Mouse (Mus musculus) gastrocnemius, postnatal 4 days (tissue): ENCODE data around the gene Tmtc4. TPM values are rescaled to one million over a fixed set of nuclear protein-coding genes. Genes with fewer than 3 reads are reported as not detected.

ENCODE experiments used
- DNase-seq, 2 experiments: peaks; one replicate each; pipeline ENCODE4 v3.0.0; 2021 to 2022; ENCODE audit warnings: low spot score in 2 of 2, mixed read lengths in 2 of 2
- long read RNA-seq, 2 experiments: library from polyadenylated mRNA; stranded (forward); transcript quantifications; one replicate each; pipeline ENCODE4 v2.0.0; 2021
- total RNA-seq, 2 experiments: library from RNA; stranded (reverse); gene quantifications; 2 replicates each; pipeline ENCODE4 v1.2.3; 2021

The Tmtc4 gene
- total RNA-seq, result 10 to 100 TPM; 17.1 to 17.8 TPM
- long read RNA-seq, experiment 1, partial matches to known transcripts, result 1 of 14 reads
- long read RNA-seq, experiment 1, other reads (novel, unspliced or antisense), result 8 of 14 reads
- long read RNA-seq, experiment 2, transcript Tmtc4-201 (18 exons, 3,416 nt), result major isoform, 11 of 17 reads
- long read RNA-seq, experiment 2, partial matches to known transcripts, result 0 of 17 reads
- long read RNA-seq, experiment 2, other reads (novel, unspliced or antisense), result 6 of 17 reads

- peak; percentile 88 to 94 for DNase-seq
Measured at GRCm38 (mm10) chr14:122983226-122984215, at the start of gene Tmtc4. TSS of gene Tmtc4 (minus strand) at chr14:122984035.

GRCm38 (mm10) chr14:123032435-123032834 lies 48.6 kb upstream of the Tmtc4 start:
- DNase-seq, result no peak

- DNase-seq, result no peak
Measured at GRCm38 (mm10) chr14:123027876-123028275, 44.0 kb upstream of the Tmtc4 start.

GRCm38 (mm10) chr14:123022981-123023380 lies 39.1 kb upstream of the Tmtc4 start:
- DNase-seq, result no peak

- no peak for DNase-seq
Measured at GRCm38 (mm10) chr14:123016310-123016709, 32.5 kb upstream of the Tmtc4 start.

- no peak for DNase-seq
Measured at GRCm38 (mm10) chr14:123015687-123016086, 31.9 kb upstream of the Tmtc4 start.

GRCm38 (mm10) chr14:123009108-123010018 lies 25.5 kb upstream of the Tmtc4 start:
- DNase-seq, result no peak

GRCm38 (mm10) chr14:123008672-123009071 lies 24.8 kb upstream of the Tmtc4 start:
- DNase-seq, result no peak

GRCm38 (mm10) chr14:123003715-123004114 lies 19.9 kb upstream of the Tmtc4 start:
- DNase-seq, result no peak

- DNase-seq, result no peak
Measured at GRCm38 (mm10) chr14:123001391-123001790, 17.6 kb upstream of the Tmtc4 start.

- no peak for DNase-seq
Measured at GRCm38 (mm10) chr14:122997465-122997864, 13.6 kb upstream of the Tmtc4 start.

GRCm38 (mm10) chr14:122993935-122994334 lies 10.1 kb upstream of the Tmtc4 start:
- DNase-seq, result no peak

DNA sequence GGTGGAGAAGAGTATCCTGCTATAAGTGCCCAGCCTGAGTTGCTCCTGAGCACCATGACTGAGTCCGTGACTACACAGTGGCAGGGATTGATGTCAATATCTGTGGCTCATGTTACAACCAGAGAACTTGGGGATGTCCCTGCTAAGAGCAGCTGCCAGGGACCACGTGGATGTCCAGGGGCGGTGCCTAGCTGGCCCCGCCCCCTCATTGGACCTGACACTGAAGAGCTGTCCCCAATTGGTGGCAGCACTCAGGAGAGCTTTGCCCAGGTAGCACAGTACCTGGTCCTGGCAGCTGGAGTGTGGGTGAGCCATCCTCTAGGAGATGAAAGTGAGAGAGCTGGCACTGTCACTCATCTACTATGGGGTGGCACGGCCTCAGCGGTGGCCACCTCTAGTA lies 9.1 kb upstream of the Tmtc4 start:
- DNase-seq, result no peak

DNA sequence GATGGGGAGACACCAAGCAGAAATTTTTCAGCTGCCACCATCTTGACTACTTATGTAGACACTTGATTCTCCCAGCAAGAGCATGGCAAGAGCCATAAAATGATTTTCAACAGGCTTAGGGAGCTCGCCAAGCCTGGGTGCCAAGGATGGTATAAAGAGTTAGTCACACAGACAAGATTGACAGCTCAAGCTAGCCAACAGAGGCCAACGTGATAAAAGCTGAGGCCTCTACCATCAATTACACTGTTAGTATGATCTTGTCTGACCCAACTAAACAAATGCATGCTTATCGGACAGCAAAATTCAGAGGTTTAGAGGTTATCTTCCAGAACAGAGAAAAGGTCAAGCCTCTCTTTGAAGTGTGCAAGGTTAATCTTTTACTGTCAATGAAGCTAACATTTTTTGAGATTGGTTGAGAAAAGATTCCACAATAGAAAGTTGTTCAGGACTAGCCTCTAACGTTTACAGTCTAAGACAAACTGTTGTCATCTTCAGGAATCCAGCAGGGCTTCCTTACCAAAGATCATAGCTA lies 6.8 kb upstream of the Tmtc4 start:
- no peak for DNase-seq

DNA sequence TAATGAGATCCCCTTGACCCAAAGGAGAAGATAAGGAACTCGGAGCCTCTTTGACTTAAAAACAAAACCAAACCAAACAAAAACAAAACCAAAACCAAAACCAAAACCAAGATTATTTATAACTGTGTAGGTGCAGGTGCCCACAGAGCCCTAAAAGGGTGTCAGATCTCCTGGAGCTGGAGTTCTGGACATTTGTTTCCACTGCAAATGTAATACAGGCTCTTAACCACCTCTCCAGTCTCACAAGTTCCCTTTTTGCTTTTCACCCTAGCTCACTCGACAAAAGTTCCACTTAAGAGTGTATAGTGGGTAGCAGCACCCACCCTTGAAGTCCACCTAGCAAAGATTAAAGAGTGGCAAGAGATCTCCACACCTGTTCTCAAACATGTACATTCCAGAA lies 2.6 kb upstream of the Tmtc4 start:
- no peak for DNase-seq

GRCm38 (mm10) chr14:122982571-122983225 lies 1.1 kb downstream of the Tmtc4 start:
- DNase-seq, result peak; percentile 73 to 84

- DNase-seq, result no peak
Measured at GRCm38 (mm10) chr14:122981831-122982485, 1.9 kb downstream of the Tmtc4 start.

GRCm38 (mm10) chr14:122978871-122979270 lies 5.0 kb downstream of the Tmtc4 start:
- no peak for DNase-seq

DNA sequence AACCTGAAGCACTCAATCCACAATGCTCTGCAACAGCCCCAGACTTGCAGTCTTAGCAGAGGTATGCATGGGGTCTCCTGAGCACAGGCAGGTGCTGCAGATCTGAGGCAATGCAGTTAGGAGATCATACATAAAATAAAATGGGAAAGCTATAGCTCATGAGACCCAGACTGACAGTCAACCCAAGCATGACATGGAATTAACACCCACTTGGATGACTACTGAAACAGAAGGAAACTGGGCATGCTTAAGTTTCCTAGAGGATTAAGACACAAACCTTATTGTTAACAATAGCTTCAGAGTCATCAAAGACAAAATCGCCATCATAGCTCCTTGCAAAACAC lies 6.1 kb downstream of the Tmtc4 start:
- DNase-seq, result no peak
